Mouse (Mus musculus) subcutaneous adipose tissue, adult 2 months (tissue): Measurements from ENCODE around the gene Acot2. TPM values are rescaled to one million over a fixed set of nuclear protein-coding genes. Genes with fewer than 3 reads are reported as not detected.

Experiments used
- polyA plus RNA-seq: library from polyadenylated mRNA; depleted of rRNA; stranded (reverse); fragments of >200 nt; gene quantifications from 2 replicates; pipeline ENCODE4 v1.2.3, GENCODE M21; 2012; ENCODE audit warnings: low replicate concordance; rRNA removed

Gene Acot2
- 20.8 and 22.5 TPM in 2 replicates for polyA plus RNA-seq

DNA sequence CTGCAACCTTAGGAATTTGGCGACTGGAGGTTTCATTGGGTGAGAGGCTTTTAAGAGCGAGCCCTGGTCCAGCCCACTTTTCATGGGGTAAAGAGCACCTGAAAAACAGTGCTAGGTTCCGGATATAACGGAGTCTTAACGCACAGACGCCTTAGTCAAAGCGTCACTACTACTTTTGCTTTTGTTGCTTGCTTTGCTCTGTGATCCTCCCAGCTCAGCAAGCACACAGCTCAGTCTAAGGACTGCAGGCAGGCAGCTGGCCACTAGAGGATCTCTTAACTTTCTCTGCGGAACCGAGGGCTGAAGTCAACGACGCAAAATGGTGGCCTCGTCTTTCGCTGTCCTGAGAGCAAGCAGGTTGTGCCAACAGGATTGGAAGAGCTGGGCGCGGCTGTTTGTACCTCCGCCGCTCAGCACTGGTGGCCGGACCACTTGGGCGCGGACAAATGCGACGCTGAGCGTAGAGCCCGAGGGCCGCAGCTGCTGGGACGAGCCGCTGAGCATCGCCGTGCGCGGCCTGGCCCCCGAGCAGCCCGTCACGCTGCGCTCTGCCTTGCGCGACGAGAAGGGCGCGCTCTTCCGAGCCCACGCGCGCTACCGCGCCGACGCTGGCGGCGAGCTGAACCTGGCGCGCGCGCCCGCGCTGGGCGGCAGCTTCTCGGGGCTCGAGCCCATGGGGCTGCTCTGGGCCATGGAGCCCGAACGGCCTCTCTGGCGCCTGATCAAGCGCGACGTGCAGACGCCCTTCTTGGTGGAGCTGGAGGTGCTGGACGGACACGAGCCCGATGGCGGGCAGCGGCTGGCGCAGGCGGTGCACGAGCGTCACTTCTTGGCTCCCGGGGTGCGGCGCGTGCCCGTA, at the start of gene Acot2:
Acot2 (plus strand) TSS at position 279 of the 859 bp plus-strand sequence.

DNA sequence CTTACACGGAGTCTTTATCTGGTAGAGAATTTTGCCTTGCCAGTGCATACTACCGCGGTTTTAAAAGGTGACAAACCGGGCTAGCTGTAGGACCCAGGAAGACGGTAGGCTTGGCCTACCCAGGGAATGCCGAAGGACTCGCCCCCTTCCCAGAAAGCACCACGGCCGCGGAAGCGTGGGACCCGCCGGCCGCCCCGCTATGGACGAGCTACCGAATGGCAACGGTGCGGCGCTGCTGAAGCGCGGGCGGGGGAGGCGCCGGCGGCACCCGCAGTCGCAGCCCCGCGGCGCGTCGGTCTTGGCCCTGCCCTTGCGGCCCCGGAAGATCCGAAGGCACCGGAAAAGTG, 37.2 kb upstream of the Acot2 start, which contains the start of gene Riox1:
Riox1 (plus strand) TSS at position 116 of the 347 bp plus-strand sequence.

DNA sequence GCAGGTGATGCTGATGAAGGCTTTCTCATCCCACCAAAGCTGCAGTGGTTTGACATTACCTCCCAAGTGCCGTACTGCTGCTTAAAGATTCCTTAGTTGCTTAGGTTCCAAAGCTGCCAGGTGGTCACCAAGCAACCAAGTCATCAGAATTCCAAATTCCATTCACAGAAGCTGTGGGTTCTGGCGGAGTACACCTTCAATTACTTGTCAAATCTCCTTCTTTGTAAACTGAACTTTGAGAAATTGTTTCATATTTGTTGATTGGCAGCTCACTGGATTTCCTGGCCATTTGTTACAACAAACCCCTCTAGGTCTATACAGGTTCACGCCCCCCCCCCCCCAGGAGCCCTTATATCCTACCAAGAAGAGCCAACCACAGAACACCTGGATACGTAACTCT, 2.9 kb upstream of the Acot2 start, which contains the start of gene Heatr4:
Heatr4 (minus strand) TSS at position 101 of the 400 bp plus-strand sequence.

DNA sequence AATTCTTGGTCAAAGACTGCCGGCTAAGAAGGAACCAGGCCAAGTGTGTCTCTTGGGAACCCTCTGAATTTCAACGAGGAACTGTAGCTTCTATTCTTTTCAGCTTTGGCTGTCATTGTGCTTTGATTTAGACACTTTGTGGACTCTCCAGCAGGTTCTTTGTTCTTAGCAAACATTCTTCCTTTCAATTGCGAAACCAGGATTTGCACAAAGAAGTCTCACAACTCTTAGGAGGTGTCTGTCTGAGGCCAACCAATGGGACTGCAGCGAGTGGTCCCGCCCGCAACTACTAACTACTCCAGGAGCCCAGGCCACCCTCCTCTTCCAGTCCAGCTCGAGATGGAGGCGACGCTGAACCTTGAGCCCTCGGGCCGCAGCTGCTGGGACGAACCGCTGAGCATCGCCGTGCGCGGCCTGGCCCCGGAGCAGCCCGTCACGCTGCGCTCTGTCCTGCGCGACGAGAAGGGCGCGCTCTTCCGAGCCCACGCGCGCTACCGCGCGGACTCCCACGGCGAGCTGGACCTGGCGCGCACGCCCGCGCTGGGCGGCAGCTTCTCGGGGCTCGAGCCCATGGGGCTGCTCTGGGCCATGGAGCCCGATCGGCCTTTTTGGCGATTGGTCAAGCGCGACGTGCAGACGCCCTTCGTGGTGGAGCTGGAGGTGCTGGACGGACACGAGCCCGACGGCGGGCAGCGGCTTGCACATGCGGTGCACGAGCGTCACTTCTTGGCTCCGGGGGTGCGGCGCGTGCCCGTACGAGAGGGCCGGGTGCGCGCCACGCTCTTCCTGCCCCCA, 21.7 kb downstream of the Acot2 start, which contains the start of gene Acot1:
Acot1 (plus strand) TSS at position 320 of the 795 bp plus-strand sequence.

DNA sequence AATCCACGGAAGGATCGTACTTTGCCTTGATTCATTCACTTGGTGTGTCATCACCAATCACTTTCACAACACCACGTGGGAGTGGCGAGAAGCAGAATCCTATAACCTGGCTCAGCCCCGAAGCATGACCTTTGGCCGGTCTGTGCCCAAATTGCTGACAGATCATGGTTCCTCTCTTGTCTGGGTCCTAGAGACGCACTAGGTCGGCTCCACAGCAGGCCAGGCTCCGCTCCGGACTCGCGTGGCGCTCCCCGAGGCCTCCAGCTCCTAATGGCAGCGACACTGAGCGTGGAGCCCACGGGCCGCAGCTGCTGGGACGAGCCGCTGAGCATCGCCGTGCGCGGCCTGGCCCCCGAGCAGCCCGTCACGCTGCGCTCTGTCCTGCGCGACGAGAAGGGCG, 50.6 kb downstream of the Acot2 start, which contains the start of gene Acot4:
Acot4 (plus strand) TSS at position 139 of the 400 bp plus-strand sequence.

DNA sequence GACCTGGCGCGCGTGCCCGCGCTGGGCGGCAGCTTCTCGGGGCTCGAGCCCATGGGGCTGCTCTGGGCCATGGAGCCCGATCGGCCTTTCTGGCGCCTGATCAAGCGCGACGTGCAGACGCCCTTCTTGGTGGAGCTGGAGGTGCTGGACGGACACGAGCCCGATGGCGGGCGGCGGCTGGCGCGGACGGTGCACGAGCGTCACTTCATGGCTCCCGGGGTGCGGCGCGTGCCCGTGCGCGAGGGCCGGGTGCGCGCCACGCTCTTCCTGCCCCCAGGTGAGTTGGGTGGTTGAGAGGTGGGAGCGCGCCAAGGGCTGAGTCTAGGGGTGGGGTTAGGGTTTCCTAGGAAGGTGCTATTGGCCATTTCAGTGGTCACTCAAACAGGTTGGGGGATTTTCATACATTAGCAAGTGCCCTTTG, 51.0 kb downstream of the Acot2 start, which contains the start of gene Gm49366:
Gm49366 (plus strand) TSS at position 245 of the 421 bp plus-strand sequence.

Other genes starting within 250 kb of the Acot2 start
- 10.0 and 10.4 TPM in 2 replicates for gene Papln, start 224.2 kb upstream of the Acot2 start, polyA plus RNA-seq
- 53.2 and 55.1 TPM in 2 replicates for gene Numb, start 65.9 kb upstream of the Acot2 start, polyA plus RNA-seq
- gene Riox1, start 37.3 kb upstream of the Acot2 start, polyA plus RNA-seq: 3.5 and 13.8 TPM in 2 replicates
- gene Heatr4, start 3.0 kb upstream of the Acot2 start, polyA plus RNA-seq: not detected in 2 replicates
- 0.85 and 18.0 TPM in 2 replicates for gene Acot1, start 21.6 kb downstream of the Acot2 start, polyA plus RNA-seq
- gene Acot4, start 50.5 kb downstream of the Acot2 start, polyA plus RNA-seq: 1.8 and 3.2 TPM in 2 replicates
- not detected in 2 replicates for gene Gm49366, start 51.1 kb downstream of the Acot2 start, polyA plus RNA-seq
- gene Acot3, start 64.3 kb downstream of the Acot2 start, polyA plus RNA-seq: not detected in 2 replicates
- gene Acot5, start 81.5 kb downstream of the Acot2 start, polyA plus RNA-seq: 0.08 TPM in 1 of 2 replicates, not detected in the other
- 2.9 and 6.7 TPM in 2 replicates for gene Acot6, start 112.8 kb downstream of the Acot2 start, polyA plus RNA-seq
- 2.8 and 6.8 TPM in 2 replicates for gene Dnal1, start 126.5 kb downstream of the Acot2 start, polyA plus RNA-seq
- 0.11 and 0.12 TPM in 2 replicates for gene Pnma1, start 160.6 kb downstream of the Acot2 start, polyA plus RNA-seq
- gene Elmsan1, start 231.0 kb downstream of the Acot2 start, polyA plus RNA-seq: 13.8 and 20.7 TPM in 2 replicates